Mouse (Mus musculus) forebrain, postnatal 0 days (tissue): ENCODE measurements around the gene Fam240b. TPM values are rescaled to one million over a fixed set of nuclear protein-coding genes. Genes with fewer than 3 reads are reported as not detected.
"Not testable (repeated sequence)": the region's sequence is repeated elsewhere in the genome, so short reads cannot be mapped to it uniquely, and the experiment has no call there.

ENCODE experiments used
- ATAC-seq: fragments of 200-750 bp; cut with Nextera tagmentation; 2 replicates; pipeline ENCODE4 v1.8.0; 2017; ENCODE audit warnings: mild to moderate bottlenecking, moderate library complexity
- DNase-seq: peaks from one replicate; pipeline ENCODE4 v3.0.0-alpha.2; 2015
- H3K27ac ChIP-seq: fragments of 300-500 bp; sonication (generic); 2 replicates; pipeline ENCODE4 v1.5.1; 2014; ENCODE audit warnings: low read depth, mild to moderate bottlenecking, antibody characterized with exemption, low read length, moderate library complexity, mixed read lengths
- H3K27me3 ChIP-seq: fragments of 300-500 bp; sonication (generic); 2 replicates; pipeline ENCODE4 v1.6.1; 2014; ENCODE audit warnings: mild to moderate bottlenecking, low read length, mixed read lengths; ENCODE audit not compliant: insufficient read depth
- H3K36me3 ChIP-seq: fragments of 300-500 bp; sonication (generic); 2 replicates; pipeline ENCODE4 v1.6.1; 2014; ENCODE audit warnings: mild to moderate bottlenecking, moderate library complexity; ENCODE audit not compliant: insufficient read depth
- H3K4me1 ChIP-seq: fragments of 300-500 bp; sonication (generic); 2 replicates; pipeline ENCODE4 v1.6.1; 2014; ENCODE audit warnings: antibody characterized with exemption; ENCODE audit not compliant: insufficient read depth
- H3K4me2 ChIP-seq: fragments of 300-500 bp; sonication (generic); 2 replicates; pipeline ENCODE4 v1.6.1; 2014; ENCODE audit warnings: low read depth, mild to moderate bottlenecking, moderate library complexity
- H3K4me3 ChIP-seq: fragments of 300-500 bp; sonication (generic); 2 replicates; pipeline ENCODE4 v1.5.1; 2014; ENCODE audit warnings: low read depth, low read length, mixed read lengths
- H3K9ac ChIP-seq: fragments of 300-500 bp; sonication (generic); 2 replicates; pipeline ENCODE4 v1.6.1; 2014; ENCODE audit warnings: mild to moderate bottlenecking
- H3K9me3 ChIP-seq: fragments of 300-500 bp; sonication (generic); 2 replicates; pipeline ENCODE4 v1.6.1; 2016; ENCODE audit warnings: low read length
- CTCF ChIP-seq: sonication (generic); IDR thresholded peaks from 2 replicates; pipeline ENCODE4 v1.5.1; 2016; ENCODE audit warnings: antibody characterized with exemption, control low read depth, low read depth
- WGBS: fragments of 180-500 bp; shearing (Covaris S2); extraction: QIAGEN DNeasy Blood & Tissue Kit; methylation state at CpG from one replicate; pipeline ENCODE4 v1.1.7; 2014; 5-methylcytosine and 5-hydroxymethylcytosine counted together
- polyA plus RNA-seq: library from polyadenylated mRNA; unstranded; fragments of >200 nt; fragmentation: Nextera tagmentation; extraction: Ambion mirVana; gene quantifications from 2 replicates; pipeline ENCODE4 v1.2.1, GENCODE M21; 2015
- total RNA-seq: library from RNA; depleted of rRNA; stranded (reverse); fragments of >200 nt; gene quantifications from 2 replicates; pipeline ENCODE4 v1.2.3, GENCODE M21; 2014

Fam240b gene
- total and polyA plus RNA-seq, 2 experiments from 2014 or later: not detected

GRCm38 (mm10) chr13:64493586-64493985 lies 4.0 kb downstream of the Fam240b start:
- H3K4me2 ChIP-seq: no peak overlapping the region
- H3K27ac ChIP-seq: no peak overlapping the region
- H3K4me1 ChIP-seq: no peaks in the 10 kb centered on the region
- no peak for TF ChIP-seq CTCF
- H3K9me3 ChIP-seq: no peaks in the 10 kb centered on the region
- no peak overlapping the region for H3K9ac ChIP-seq
- ATAC-seq: no peak
- WGBS: 59% methylated on average over 5 of the region's 5 CpGs
- no peaks in the 10 kb centered on the region for H3K36me3 ChIP-seq
- no peak overlapping the region for H3K4me3 ChIP-seq
- H3K27me3 ChIP-seq: no peaks in the 10 kb centered on the region
- DNase-seq: no peak

GRCm38 (mm10) chr13:64489886-64490285 lies 7.7 kb downstream of the Fam240b start:
- H3K4me1 ChIP-seq: no peaks in the 10 kb centered on the region
- WGBS: 72% methylated on average over 6 of the region's 6 CpGs
- H3K4me3 ChIP-seq: no peak overlapping the region
- H3K4me2 ChIP-seq: no peak overlapping the region
- DNase-seq: no peak
- H3K9me3 ChIP-seq: no peaks in the 10 kb centered on the region
- H3K9ac ChIP-seq: no peak overlapping the region
- H3K27ac ChIP-seq: no peak overlapping the region
- no peak for ATAC-seq
- TF ChIP-seq CTCF: no peak
- no peaks in the 10 kb centered on the region for H3K36me3 ChIP-seq
- no peaks in the 10 kb centered on the region for H3K27me3 ChIP-seq

GRCm38 (mm10) chr13:64479960-64480359 lies 17.6 kb downstream of the Fam240b start:
- ATAC-seq (no peak), DNase-seq (no peak)
- Histone ChIP-seq H3K9ac (no peak overlapping the region), H3K9me3 (no peaks in the 10 kb centered on the region), H3K36me3 (no peaks in the 10 kb centered on the region), H3K4me3 (no peak overlapping the region), H3K4me1 (no peaks in the 10 kb centered on the region), H3K4me2 (no peak overlapping the region), H3K27ac (no peak overlapping the region), H3K27me3 (no peaks in the 10 kb centered on the region)
- TF ChIP-seq CTCF: no peak
- 74% methylated on average over 3 of the region's 3 CpGs for WGBS

- no peaks in the 10 kb centered on the region for H3K4me1 ChIP-seq
- H3K36me3 ChIP-seq: no peaks in the 10 kb centered on the region
- H3K9ac ChIP-seq: no peak overlapping the region
- no peak for DNase-seq
- 39% methylated on average over 4 of the region's 4 CpGs for WGBS
- no peak overlapping the region for H3K27ac ChIP-seq
- no peaks in the 10 kb centered on the region for H3K9me3 ChIP-seq
- TF ChIP-seq CTCF: no peak
- H3K4me2 ChIP-seq: no peak overlapping the region
- H3K4me3 ChIP-seq: no peak overlapping the region
- no peaks in the 10 kb centered on the region for H3K27me3 ChIP-seq
- ATAC-seq: no peak
Observed at GRCm38 (mm10) chr13:64477968-64478367, 19.6 kb downstream of the Fam240b start.

GRCm38 (mm10) chr13:64467886-64468285 lies 29.7 kb downstream of the Fam240b start:
- no peaks in the 10 kb centered on the region for H3K9me3 ChIP-seq
- no peak overlapping the region for H3K4me3 ChIP-seq
- H3K4me1 ChIP-seq: no peaks in the 10 kb centered on the region
- no peaks in the 10 kb centered on the region for H3K36me3 ChIP-seq
- no peaks in the 10 kb centered on the region for H3K27me3 ChIP-seq
- DNase-seq (no peak), ATAC-seq (no peak)
- no peak for TF ChIP-seq CTCF
- no peak overlapping the region for H3K27ac ChIP-seq
- 43% methylated on average over 6 of the region's 6 CpGs for WGBS
- H3K4me2 ChIP-seq: no peak overlapping the region
- no peak overlapping the region for H3K9ac ChIP-seq

- Histone ChIP-seq H3K9me3 (no peaks in the 10 kb centered on the region), H3K36me3 (no peaks in the 10 kb centered on the region), H3K4me3 (no peak overlapping the region), H3K27ac (no peak overlapping the region), H3K4me2 (no peak overlapping the region), H3K9ac (no peak overlapping the region), H3K27me3 (no peaks in the 10 kb centered on the region), H3K4me1 (no peaks in the 10 kb centered on the region)
- 61% methylated on average over 9 of the region's 9 CpGs for WGBS
- ATAC-seq (no peak), DNase-seq (no peak)
- no peak for TF ChIP-seq CTCF
Observed at GRCm38 (mm10) chr13:64465166-64465565, 32.4 kb downstream of the Fam240b start.

GRCm38 (mm10) chr13:64462581-64462980 lies 35.0 kb downstream of the Fam240b start:
- H3K4me1 ChIP-seq: no peaks in the 10 kb centered on the region
- 68% methylated on average over 2 of the region's 2 CpGs for WGBS
- TF ChIP-seq CTCF: no peak
- H3K4me3 ChIP-seq: no peak overlapping the region
- ATAC-seq (no peak), DNase-seq (no peak)
- H3K27ac ChIP-seq: no peak overlapping the region
- H3K36me3 ChIP-seq: no peaks in the 10 kb centered on the region
- no peaks in the 10 kb centered on the region for H3K9me3 ChIP-seq
- H3K4me2 ChIP-seq: no peak overlapping the region
- H3K27me3 ChIP-seq: no peaks in the 10 kb centered on the region
- H3K9ac ChIP-seq: no peak overlapping the region

- Histone ChIP-seq H3K27me3 (no peaks in the 10 kb centered on the region), H3K4me3 (no peak overlapping the region), H3K9me3 (no peaks in the 10 kb centered on the region), H3K36me3 (no peaks in the 10 kb centered on the region), H3K4me2 (no peak overlapping the region), H3K4me1 (no peaks in the 10 kb centered on the region), H3K9ac (no peak overlapping the region), H3K27ac (no peak overlapping the region)
- no peak for DNase-seq
- WGBS: 89% methylated on average over 14 of the region's 14 CpGs
- TF ChIP-seq CTCF: no peak
- no peak for ATAC-seq
Observed at GRCm38 (mm10) chr13:64458181-64458580, 39.4 kb downstream of the Fam240b start.

- H3K9me3 ChIP-seq, DNase-seq, H3K4me3 ChIP-seq, ATAC-seq, H3K27ac ChIP-seq, H3K27me3 ChIP-seq, H3K9ac ChIP-seq, H3K36me3 ChIP-seq, H3K4me1 ChIP-seq, H3K4me2 ChIP-seq: not testable (repeated sequence)
- WGBS: 94% methylated on average over 19 of the region's 19 CpGs
Observed at GRCm38 (mm10) chr13:64457225-64457978, 40.2 kb downstream of the Fam240b start.
